8 mouse cellular contexts compared by ENCODE assay signal in genomic region chr15:89355241-89356187, GRCm38 (mm10). TPM values are rescaled to one million over a fixed set of nuclear protein-coding genes. Genes with fewer than 3 reads are reported as not detected.
DNase-seq lines count a peak whose midpoint lies in the region; ATAC-seq lines count a peak whose summit lies in the region.

Gene Lmf2, minus strand, starts transcription at chr15:89355659.
Gene Ncaph2, plus strand, starts transcription at chr15:89355719.

- peaks cover 47% of the 10 kb centered on the region for H3K36me3 ChIP-seq in heart, embryonic 14.5 days (ENCODE audit: control insufficient read depth, insufficient read depth, low read length)
- H3K36me3 ChIP-seq in liver, embryonic 13.5 days = peaks cover 69% of the 10 kb centered on the region
- peaks cover 17% of the 10 kb centered on the region for H3K36me3 ChIP-seq in stomach, embryonic 16.5 days (ENCODE audit: control insufficient read depth, insufficient read depth, low read length)

- H3K27me3 ChIP-seq in heart, embryonic 14.5 days (ENCODE audit: control insufficient read depth, insufficient read depth, low read length) = no peaks in the 10 kb centered on the region
- H3K27me3 ChIP-seq in liver, embryonic 13.5 days = no peaks in the 10 kb centered on the region
- no peaks in the 10 kb centered on the region for H3K27me3 ChIP-seq in stomach, embryonic 16.5 days (ENCODE audit: control insufficient read depth, insufficient read depth, low read length)

- peak within 1 kb of the TSS; percentile 80 for H3K4me2 ChIP-seq in heart, embryonic 14.5 days (ENCODE audit: low read length)
- H3K4me2 ChIP-seq in liver, embryonic 13.5 days = peak within 1 kb of the TSS; percentile 81
- H3K4me2 ChIP-seq in stomach, embryonic 16.5 days (ENCODE audit: low read depth, low read length) = peak within 1 kb of the TSS; percentile 96

- peak within 1 kb of the TSS; percentile 88 for H3K4me3 ChIP-seq in brown adipose tissue, adult 24 weeks (ENCODE audit: insufficient read depth, low read depth, low read length)
- peak within 1 kb of the TSS; percentile 79 to 85 for H3K4me3 ChIP-seq in heart, embryonic 14.5 days (ENCODE audit: control insufficient read depth in 1 of 2, insufficient read depth in 1 of 2, low read depth in 1 of 2, low read length in 2 of 2)
- H3K4me3 ChIP-seq in liver, embryonic 13.5 days (replicated peaks) = peak within 1 kb of the TSS; percentile 71
- H3K4me3 ChIP-seq in stomach, embryonic 16.5 days (replicated peaks; ENCODE audit: low read length) = peak within 1 kb of the TSS; percentile 86

- H3K4me1 ChIP-seq in brown adipose tissue, adult 24 weeks (ENCODE audit: control insufficient read depth, insufficient read depth, insufficient read length, low read length) = peaks cover 11% of the 10 kb centered on the region
- H3K4me1 ChIP-seq in heart, embryonic 14.5 days (ENCODE audit: control insufficient read depth in 2 of 2, insufficient read depth in 2 of 2, low read length in 2 of 2) = peaks cover 9 to 34% of the 10 kb centered on the region in 2 experiments
- H3K4me1 ChIP-seq in liver, embryonic 13.5 days (replicated peaks) = peaks cover 52% of the 10 kb centered on the region
- peaks cover 13% of the 10 kb centered on the region for H3K4me1 ChIP-seq in stomach, embryonic 16.5 days (ENCODE audit: control insufficient read depth, insufficient read depth, low read length)

- peak; percentile 99 for DNase-seq in CD4-positive, CD25-positive, alpha-beta regulatory T cell, adult 2 months (ENCODE audit: low read depth, low spot score)
- DNase-seq in fibroblast of lung, adult 2 months (ENCODE audit: low read depth) = peak; percentile 82
- peak; percentile 97 for DNase-seq in kidney, postnatal 14 days
- peak; percentile 89 for DNase-seq in liver, embryonic 13.5 days
- DNase-seq in neural tube, embryonic 10.5 days (ENCODE audit: extremely low spot score, low spot score) = peak; percentile 99

- peak; percentile 89 for ATAC-seq in heart, embryonic 14.5 days (ENCODE audit: insufficient number of reproducible peaks, insufficient read depth, low FRiP score, low read depth)
- peak; percentile 87 for ATAC-seq in liver, embryonic 13.5 days (ENCODE audit: low read depth)
- peak; percentile 92 for ATAC-seq in stomach, embryonic 16.5 days (ENCODE audit: insufficient read depth, low FRiP score)

- under 1% methylated on average over 64 of the region's 64 CpGs for WGBS in heart, embryonic 14.5 days
- under 1% methylated on average over 64 of the region's 64 CpGs for WGBS in liver, embryonic 13.5 days (ENCODE audit: insufficient replicate concordance)
- WGBS in stomach, embryonic 16.5 days = under 1% methylated on average over 64 of the region's 64 CpGs

- H3K9me3 ChIP-seq in heart, embryonic 14.5 days (ENCODE audit: control insufficient read depth, low read length) = no peaks in the 10 kb centered on the region
- H3K9me3 ChIP-seq in liver, embryonic 13.5 days (replicated peaks) = no peaks in the 10 kb centered on the region
- no peaks in the 10 kb centered on the region for H3K9me3 ChIP-seq in stomach, embryonic 16.5 days (replicated peaks; ENCODE audit: control insufficient read depth, low read length)

- H3K27ac ChIP-seq in brown adipose tissue, adult 24 weeks (replicated peaks; ENCODE audit: low read depth, low read length) = peak within 1 kb of the TSS; percentile 79
- peak within 1 kb of the TSS; percentile 71 to 87 for H3K27ac ChIP-seq in heart, embryonic 14.5 days (replicated peaks in 1 of 2; ENCODE audit: control insufficient read depth in 1 of 2, insufficient read depth in 1 of 2, low read depth in 2 of 2, low read length in 2 of 2)
- H3K27ac ChIP-seq in liver, embryonic 13.5 days = peak within 1 kb of the TSS; percentile 91
- H3K27ac ChIP-seq in stomach, embryonic 16.5 days (ENCODE audit: low read length) = peak within 1 kb of the TSS; percentile 96

- H3K9ac ChIP-seq in heart, embryonic 14.5 days (ENCODE audit: low read length) = peak within 1 kb of the TSS; percentile 93
- H3K9ac ChIP-seq in liver, embryonic 13.5 days = peak within 1 kb of the TSS; percentile 86
- peak within 1 kb of the TSS; percentile 86 for H3K9ac ChIP-seq in stomach, embryonic 16.5 days (ENCODE audit: low read length)

RNA-seq across cellular contexts. Expression of gene Lmf2, which starts in this region (rescaled TPM):
- polyA plus RNA-seq in brown adipose tissue, adult 24 weeks (2012; ENCODE audit: insufficient read depth, insufficient read length, missing spikeins) = 10.6 and 12.7 TPM in 2 replicates
- 33.5 and 36.2 TPM in 2 replicates for polyA plus RNA-seq in heart, embryonic 14.5 days (2014; fragmentation: Nextera tagmentation; extraction: Ambion mirVana)
- polyA plus RNA-seq in liver, embryonic 13.5 days (2015; fragmentation: Nextera tagmentation; extraction: Ambion mirVana) = 26.1 and 30.2 TPM in 2 replicates
- 66.9 and 79.1 TPM in 2 replicates for polyA plus RNA-seq in stomach, embryonic 16.5 days (2015; fragmentation: Nextera tagmentation; extraction: Ambion mirVana)

RNA-seq across cellular contexts. Expression of gene Ncaph2, which starts in this region (rescaled TPM):
- 59.3 and 60.2 TPM in 2 replicates for polyA plus RNA-seq in brown adipose tissue, adult 24 weeks (2012; ENCODE audit: insufficient read depth, insufficient read length, missing spikeins)
- 95.0 and 97.6 TPM in 2 replicates for polyA plus RNA-seq in heart, embryonic 14.5 days (2014; fragmentation: Nextera tagmentation; extraction: Ambion mirVana)
- 114 and 131 TPM in 2 replicates for polyA plus RNA-seq in liver, embryonic 13.5 days (2015; fragmentation: Nextera tagmentation; extraction: Ambion mirVana)
- 150 and 166 TPM in 2 replicates for polyA plus RNA-seq in stomach, embryonic 16.5 days (2015; fragmentation: Nextera tagmentation; extraction: Ambion mirVana)

Comparison
In these comparisons a context has a peak if more than half of its experiments do, and no peak if none do; other contexts are left out.
1. Peak in every context shown above with its lines: DNase-seq, ATAC-seq, H3K4me3 ChIP-seq and H3K27ac ChIP-seq.